Mouse (Mus musculus) NIH3T3 (cell line): ENCODE measurements at regions not wholly inside any gene's neighbourhood (a gene's known extent, or its start where the extent isn't known, plus 50 kb on each side); places are given as distances from the start of the nearest gene placed in this dataset.

Experiments used
- DNase-seq: peaks from one replicate; pipeline ENCODE4 v3.0.0-alpha.2; 2012; ENCODE audit warnings: low read depth

DNA sequence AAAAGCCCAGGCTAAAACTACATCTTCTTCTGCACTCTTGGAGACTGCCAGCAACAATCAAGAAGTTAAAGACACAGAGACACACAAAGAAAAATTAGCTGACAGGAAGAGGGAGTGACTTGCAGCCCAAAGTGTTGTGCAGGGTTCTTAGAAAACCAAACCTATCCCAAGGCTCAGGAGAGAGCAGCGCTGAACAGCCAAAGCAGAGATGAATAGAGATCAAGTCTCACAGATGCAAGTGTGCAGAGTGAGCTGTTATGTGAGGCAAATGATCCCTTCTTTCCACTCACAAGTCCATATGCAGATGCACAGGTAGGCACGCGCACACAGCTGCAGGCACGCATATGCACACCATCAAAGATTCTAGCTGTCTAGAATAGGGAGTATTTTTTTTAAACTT, 318.0 kb upstream of the Npvf start:
- DNase-seq, result no peak

DNA sequence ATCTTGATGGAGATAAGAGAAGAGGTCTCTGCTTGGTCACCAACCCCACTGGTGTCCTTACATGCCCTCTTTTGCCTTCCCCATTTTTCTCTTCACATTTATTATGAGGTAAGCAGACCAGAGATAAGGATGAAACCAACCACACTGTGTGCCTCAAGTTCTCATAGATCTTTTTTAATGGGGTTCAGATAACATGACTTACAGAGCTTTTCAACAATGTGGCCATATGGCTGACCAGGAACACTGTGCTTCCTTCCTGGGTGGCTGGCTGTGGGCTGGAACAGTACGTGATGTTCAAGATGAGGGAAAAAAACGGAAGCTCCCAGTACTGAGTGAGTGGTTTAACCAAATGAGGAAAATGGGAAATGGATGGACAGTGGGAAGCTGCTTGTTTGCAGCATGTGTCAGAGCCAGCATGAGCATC, 319.0 kb upstream of the Npvf start:
- DNase-seq, result no peak

DNA sequence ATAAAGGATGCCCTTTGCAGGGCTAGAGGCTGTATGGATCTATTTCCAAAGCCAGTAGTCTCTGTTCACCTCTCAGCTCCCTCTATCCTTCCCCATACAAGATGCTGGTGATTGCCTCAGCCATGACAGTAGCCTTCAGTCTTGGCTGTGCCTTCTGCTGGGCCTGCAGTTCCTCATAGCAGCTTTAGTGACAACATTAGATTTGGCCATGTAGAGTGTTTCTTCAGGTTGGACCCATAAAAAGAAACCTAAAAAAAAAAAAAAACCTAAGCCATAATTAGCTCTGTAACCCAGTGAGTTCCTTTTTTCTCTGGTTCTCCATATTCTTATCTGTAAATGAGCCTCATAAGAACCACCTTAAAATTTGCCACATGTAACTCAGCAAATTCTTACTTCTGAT, 319.6 kb upstream of the Npvf start:
- DNase-seq, result no peak

DNA sequence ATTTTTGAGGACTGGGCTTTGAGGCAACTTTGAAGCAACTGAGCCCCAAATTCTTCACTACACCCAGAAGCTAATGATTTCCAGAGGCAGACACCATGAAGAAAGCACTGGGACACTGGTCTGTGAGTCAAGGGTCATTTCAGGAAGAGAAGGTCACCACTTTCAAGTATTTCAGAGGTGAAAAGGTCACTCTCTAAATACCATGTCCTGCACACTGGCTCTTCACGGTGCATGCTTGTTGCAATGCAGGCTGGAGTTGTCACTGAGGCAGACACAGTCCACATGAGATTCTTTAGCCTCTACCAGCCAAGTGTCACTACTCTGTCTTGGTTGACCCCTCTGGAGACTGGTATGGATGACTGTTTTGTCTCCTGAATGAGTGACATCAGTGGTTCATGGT, 320.7 kb upstream of the Npvf start:
- no peak for DNase-seq

DNA sequence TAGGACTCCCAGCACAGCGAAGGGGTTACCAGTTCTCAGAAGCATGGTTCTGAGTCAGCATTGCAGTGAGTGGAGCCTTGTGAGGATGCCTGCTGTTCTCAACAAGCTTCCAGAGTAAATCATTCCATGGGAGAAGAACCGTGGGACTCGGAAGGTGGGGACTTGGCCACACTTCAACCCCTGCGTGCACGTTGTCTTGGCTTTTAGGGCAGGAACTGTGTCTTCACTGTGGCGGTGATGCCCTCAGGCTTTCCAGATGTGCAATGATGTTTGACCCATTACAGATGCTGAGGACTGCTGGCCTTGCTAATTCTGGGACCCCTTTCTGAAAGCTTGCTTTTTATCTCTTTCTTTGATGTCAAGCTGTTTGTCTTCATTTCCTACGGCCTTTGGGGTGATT, 322.7 kb upstream of the Npvf start:
- DNase-seq, result peak; percentile 85

DNA sequence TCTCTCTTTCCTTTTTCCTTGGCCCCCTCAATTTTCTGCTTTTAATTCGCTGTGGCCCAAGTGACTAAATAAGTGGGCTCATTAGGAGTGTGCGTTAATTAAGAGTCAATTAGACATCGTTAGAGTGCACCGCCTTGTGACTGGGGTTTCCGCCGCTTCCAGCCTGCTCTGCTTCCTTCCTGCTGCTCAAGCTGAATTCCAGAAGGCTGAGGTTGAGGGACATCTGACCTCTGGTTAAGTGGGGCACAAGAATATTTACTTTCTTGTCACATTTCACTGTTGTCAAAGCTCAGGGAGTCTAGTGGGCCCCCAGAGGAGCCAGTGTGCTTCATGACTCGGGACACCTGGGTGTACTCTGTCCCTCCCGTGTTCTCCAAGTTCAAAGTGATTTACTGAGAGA, 323.1 kb upstream of the Npvf start:
- DNase-seq, result no peak

DNA sequence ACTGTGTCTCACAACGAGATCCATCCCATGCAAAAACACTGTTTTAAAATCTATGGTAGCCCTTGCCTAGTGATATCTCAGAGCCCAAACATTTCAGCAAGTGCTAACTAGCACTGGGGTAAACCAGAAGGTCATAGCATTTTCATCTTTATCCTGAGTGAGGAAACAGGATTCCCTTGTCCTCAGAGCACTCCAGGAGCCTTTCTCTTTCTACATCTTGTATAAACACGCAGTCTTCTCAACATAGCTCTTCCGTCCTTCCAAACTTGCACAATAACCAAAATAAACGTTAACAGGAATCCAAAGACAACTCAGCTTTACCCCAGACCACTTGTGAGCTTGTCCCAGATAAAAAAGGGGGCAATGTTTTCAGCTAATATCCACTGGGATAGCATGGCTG, 323.8 kb upstream of the Npvf start:
- peak; percentile 59 for DNase-seq

DNA sequence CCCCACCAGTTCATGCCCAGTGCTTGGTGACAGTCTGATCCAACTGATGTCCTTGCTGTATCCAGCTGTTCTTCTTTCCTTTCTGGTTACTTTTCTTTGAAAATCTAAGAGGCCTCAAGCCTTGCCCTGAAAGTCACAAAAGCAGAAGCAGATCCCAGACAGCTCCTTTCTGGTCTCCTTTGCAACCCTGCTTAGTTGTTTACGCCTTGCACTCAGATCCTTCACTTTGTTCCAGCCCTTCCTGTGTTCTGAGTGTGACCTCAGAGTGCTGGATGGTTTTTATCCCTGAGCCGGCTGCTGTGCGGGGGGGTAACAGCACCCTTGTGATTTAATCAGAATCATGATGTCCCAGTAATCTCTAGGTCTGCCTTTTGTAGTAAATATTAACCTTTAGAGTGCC, 324.3 kb upstream of the Npvf start:
- DNase-seq, result peak; percentile 55

DNA sequence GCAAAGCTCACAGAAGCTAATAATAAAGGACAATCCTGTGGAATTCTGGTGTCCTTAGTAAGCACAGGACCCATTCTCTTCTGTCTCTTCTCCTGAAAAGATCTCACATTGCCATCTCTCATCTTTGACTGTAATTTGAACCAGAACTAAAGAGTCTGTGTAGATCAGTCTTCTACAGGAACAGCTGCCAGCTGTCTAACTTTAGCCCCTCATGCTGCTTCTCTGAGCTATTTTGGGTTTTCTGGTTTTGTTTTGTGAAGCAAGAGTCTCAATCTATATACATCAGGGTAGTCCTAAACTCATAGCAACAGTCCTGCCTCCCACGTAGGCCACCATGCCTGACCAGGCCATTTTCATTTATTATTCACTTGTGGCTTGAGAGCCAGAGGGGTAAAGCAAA, 325.5 kb upstream of the Npvf start:
- DNase-seq, result peak; percentile 65

DNA sequence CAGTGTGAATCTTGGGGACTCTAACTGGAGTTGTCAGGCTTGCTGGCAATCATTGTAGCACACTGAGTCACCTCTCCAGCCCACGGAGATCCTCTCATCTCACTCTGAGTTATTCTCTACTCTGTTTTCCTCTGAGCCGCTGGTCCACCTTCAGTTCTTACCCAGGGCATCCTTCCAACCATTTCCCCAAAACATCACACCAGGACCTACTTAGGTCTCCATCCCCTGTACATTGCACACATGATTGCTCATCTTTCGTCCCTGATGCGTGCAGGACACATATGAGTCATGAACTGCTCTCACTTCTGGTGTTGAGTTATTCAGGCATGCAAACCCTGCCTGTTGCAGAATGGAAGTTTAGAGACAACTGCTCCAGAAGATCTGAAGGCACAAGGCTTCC, 326.1 kb upstream of the Npvf start:
- DNase-seq, result peak; percentile 84

DNA sequence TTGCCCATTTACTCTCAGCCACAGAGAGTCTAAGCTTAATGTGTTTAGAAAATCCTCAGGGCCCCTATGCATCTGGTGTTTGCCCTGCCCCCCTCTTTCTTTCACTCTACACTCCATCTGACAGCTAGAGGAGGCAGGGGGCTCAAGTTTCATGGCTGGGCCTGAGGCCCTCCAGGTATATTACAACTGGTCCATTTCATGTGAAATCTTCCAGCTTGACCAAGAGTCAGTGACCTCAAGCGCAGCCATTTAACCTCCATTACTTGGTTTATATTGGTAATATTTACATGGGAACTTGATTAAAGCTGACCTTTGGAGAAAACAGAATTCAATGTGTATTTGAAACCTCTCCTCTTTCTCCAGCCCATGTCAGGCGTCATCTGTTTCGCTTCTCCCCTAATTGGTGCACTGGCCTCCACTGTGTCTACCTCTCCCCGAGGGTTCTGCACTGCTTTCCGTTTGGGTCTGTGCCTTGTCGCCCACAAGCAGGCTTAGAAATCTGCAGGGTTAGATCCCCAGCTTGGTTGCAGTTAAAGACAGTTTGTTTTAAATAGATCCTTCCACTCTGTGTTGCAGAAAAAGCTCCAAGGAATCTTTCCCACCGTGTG, 327.6 kb upstream of the Npvf start:
- no peak for DNase-seq

DNA sequence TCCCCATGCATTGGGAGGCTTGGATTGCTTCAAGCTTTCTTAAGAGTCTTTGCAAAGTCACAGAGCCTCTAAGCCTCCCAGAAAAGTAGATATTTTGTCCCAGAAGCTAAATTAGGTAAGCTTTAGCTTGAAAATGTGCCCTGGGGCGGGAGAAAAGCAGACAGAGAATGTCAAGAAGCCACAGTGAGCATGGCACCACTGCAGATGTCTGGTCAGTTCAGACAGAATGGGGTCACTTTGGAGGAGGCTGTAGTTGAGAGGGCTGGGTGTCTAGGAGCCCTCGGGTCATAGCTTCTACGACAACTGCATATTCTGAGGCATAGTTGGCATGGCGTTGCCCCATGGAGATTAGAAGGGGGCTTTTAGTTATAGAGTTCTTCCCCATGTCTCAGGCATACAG, 328.6 kb upstream of the Npvf start:
- DNase-seq, result no peak

DNA sequence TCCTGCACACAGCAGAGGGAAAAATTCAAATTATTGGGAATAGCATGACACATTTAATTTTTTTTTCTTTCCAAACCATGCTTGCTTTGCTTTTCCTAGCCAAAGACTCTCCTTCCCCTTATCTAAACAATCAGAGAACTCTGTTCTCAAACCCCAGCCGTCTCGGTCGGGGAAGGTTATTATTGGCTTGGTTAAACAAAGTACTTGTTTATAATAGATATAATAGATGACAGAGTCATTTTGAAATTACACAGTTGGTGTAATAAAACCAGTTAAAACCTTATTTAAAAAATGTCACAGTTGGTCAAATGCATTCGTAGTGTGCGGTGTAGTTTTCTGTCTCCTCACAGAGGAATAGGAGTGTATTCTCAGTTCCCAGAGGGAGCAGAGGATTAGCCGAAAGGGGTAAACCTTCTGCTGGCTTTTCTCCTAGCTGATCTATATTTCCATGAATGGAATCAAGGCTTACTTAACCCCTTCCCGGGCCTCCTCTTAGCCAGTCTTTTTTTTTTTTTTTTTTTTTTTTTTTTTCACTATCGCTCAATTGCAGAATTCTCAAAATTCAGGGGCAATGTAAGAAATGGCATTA, 329.4 kb upstream of the Npvf start:
- no peak for DNase-seq

DNA sequence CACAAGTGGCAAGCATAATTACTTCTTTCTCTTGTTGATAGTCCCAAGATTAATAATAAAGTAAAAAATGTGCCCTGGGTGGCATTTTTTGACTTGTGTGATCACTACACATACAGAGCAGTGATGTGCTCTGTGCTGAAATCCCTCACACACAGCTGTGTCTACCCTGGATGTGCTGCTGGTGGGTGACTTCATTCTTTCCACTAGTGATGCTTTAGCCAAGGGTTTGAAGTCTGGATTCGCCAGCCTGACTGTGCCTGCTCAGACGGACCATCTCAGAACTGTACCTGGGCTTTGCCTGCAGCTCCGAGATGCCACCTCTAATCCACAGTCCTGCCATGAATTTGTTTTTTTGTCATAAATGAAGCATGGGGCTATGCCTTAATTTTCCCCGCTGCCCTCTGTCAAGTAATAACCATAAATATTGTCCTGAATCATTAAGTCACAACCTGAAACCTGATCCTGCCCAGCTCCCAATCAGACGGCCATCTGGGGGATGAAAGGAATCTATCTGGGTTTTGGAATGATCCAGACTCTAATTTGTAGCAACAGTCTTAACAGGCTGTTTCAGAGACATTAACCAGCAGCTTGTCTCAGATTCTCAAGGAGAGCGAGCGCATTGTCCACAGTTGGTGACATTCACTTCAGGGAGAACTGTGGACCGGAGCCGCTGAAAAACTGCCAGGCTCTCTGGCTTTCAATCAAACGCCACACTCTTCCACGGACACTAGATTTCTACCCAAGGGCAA, 330.1 kb upstream of the Npvf start:
- no peak for DNase-seq

DNA sequence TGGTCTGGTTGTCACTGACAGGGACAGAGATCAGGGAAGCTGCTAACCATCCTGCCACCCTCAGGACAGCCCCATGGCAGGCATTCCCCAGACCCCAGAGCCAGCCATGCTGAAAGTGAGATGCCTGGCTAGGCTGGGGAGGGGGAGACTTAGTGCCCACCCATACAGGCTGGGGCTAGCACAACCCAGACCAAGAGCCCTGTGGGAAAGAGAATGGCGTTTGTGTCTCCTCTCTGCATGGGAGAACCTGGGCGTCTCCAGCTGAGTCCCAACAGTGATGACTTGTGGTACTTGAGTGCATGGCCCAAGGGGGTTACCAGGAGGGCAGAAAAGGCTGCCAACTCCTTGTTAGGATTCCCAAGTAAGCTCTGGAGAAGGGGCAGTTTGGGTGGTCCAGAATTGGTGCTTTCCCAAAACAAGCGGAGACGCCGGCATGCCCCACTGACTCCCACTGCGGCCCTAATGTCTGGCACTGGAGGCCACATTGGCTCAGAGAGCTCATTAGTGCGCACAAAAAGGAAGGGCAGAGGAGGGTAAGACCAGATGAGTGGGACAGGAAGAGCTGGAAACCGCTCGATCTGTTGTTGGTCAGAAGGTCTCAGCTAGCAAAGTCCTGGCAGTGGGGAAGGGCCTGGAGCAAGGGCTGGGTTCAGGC, 332.2 kb upstream of the Npvf start:
- DNase-seq, result no peak

DNA sequence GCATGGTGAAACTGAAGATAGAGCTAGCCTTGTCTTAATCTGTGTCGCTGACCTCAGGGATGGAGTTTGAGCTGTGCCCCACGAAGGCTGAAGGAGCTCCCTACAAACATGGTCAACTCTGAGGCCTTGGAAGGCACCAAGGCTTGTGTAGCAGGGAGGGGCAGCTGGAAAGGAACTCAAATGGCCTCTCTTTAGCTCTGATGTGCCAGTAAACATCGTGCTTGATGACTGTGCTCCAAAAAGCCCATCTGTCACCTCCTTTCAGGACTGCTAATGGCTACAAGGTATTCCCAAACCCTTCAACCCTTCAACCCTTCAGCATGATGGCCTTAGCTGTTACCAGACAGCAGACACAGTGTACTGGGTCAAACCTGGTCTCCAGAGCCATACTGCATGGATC, 334.3 kb upstream of the Npvf start:
- no peak for DNase-seq

DNA sequence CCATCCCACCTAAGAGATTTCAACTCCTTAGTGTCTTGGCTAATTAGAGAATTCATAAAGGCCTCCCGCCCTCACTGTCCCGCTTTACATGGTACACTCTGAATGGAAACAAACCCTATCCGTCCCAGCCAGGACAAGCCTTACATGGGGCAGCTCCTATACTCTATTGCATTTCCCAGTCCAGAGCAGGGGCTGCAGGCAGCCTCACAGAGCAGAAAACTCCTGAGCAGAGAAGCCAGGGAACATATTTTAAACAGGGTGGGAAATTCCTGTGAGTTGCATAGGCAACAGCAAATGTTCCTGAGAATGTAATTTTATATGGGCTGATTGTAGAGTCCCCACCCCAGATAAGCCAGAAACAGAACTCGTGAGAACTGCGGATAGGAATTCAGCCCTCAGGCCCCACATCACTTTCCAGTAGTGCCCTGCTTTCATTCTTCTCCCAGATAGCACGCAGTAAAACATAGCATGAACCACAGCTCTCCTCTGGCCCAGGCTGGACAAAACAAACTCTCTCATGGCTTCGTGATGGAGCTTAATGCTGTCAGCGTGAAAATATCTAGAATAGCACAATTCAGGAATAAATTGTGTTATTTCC, 337.4 kb upstream of the Npvf start:
- peak; percentile 48 for DNase-seq

DNA sequence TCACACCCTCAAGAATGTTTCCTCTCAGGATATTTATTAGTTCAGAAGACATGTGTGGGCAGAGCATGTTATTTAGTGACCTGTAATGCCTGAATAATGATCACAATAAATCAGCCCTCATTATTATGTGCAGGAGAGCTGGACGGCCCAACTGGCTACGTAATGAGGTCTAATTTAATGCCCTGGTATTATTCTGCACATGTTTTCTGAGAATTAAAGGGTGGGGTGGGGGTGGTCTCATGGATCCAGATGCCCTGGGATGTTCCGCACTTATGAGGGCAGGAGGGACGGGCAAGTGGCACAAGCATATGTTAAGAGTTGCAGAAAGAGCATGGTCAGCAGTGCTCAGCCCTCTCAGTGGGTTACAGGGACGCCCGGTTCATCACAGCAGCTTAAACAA, 339.7 kb upstream of the Npvf start:
- DNase-seq, result no peak

DNA sequence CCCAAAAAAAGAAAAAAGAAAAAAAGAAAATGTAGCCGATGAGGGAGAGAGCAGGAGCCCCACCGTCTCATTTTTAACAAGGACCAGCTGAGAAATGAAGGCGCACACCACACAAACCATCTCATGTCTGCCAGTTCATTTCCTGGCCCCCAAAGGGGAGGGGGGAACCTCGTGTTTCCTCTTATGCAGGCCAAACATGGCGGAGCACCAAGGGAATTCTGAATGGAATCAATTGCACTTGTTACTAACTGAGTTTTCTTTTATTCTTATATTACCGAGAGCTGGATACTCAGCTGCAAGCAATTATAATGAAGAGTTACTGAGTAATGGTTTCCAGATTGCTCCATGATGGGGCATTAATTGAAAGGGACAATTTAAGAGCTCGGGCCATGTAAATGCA, 348.5 kb upstream of the Npvf start:
- peak; percentile 97 for DNase-seq

DNA sequence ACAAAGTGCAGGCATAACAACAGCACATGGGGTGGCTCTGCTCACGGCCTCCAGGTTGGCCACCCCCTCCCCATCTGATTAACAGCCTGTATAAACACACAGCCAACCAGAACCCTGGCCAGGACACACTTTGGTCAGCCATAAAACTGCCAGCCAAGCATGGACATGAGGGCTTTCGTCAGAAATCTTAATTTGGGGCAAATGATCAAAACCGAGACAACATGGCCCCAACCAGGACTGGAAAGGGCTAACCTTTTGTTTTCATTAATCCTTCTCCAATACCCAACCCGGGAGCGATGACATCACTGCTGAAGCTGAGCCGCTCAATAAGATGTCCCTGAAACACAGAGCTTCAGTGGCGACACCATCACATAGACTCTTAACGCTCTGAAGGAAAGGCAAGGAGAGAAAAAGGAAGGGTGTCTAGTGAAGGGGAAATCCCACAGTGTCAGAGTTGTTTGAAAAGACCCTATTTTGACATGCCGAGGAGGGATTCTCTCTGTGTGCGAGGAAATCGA, 351.9 kb upstream of the Npvf start:
- no peak for DNase-seq

DNA sequence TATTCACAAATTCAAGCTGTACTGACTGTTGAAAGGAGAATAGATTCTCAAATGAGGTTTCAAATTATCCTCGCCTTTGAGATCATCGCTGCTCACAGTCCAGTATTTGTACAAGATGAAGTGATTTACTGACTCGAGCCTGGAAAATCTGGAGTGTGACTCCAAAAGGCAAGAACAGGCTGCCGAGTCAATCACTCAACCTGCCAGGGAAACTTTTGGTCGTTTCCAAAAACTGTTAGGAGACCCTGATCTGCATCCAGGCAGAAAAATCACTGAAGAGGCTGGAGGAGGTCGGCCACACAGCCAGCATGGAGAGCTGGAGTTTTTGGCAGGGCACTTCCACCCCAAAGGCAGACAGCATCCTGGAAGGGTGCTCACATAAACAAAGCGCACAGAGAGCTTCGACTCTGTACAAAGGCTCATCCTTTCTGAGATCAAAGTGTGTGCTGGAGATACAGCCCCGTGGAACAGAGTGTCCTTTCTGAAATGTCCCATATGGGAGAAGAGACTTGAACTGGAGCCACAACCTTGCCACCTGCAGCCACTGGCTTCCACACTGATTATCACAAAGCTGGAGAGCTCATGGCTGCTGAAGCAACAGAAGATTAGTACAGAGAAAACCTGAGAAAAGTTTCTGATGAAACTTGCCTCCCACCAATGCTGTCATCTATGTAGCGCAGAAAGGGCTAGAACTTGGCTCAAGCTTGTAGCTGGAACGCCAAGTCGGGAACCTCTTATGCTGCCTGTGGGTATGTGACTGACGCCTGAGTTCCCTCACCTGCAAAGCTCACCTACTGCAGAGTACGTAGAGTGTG, 355.5 kb upstream of the Npvf start:
- peak; percentile 81 for DNase-seq

DNA sequence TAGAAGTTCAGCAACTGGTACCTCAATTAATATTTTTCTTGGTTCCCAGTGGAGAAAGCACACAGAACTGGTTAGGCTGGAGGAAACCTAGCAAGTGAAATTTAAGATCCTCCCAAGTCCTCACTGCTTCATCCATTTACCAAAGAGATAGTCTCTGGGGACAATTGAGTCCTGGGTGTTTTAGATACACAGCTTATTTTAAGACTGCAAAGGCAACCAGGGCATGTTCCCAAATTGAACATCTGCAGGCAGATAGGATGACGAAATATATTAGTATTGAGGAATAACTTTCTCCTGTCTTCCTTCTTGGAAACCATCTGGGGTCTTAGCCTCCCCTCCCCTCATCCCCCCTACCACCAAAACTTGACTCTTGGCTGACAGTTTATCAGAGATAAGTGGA, 356.3 kb upstream of the Npvf start:
- DNase-seq, result no peak
